Mouse (Mus musculus) liver, embryonic 12.5 days (tissue): ENCODE data around the gene Tenm3. TPM values are rescaled to one million over a fixed set of nuclear protein-coding genes. Genes with fewer than 3 reads are reported as not detected.

Experiments used
- ATAC-seq: fragments of 200-750 bp; cut with Nextera tagmentation; 2 replicates; pipeline ENCODE4 v1.8.0; 2017; ENCODE audit warnings: moderate number of reproducible peaks, mild to moderate bottlenecking, moderate library complexity
- H3K27ac ChIP-seq: fragments of 300-500 bp; sonication (generic); 2 replicates; pipeline ENCODE4 v1.5.1; 2016; ENCODE audit warnings: mild to moderate bottlenecking
- H3K27me3 ChIP-seq: fragments of 300-500 bp; sonication (generic); replicated peaks from 2 replicates; pipeline ENCODE4 v1.6.1; 2016; ENCODE audit warnings: mild to moderate bottlenecking, moderate library complexity
- H3K36me3 ChIP-seq: fragments of 300-500 bp; sonication (generic); 2 replicates; pipeline ENCODE4 v1.6.1; 2016; ENCODE audit warnings: mild to moderate bottlenecking, moderate library complexity
- H3K4me1 ChIP-seq: fragments of 300-500 bp; sonication (generic); 2 replicates; pipeline ENCODE4 v1.6.1; 2016
- H3K4me2 ChIP-seq: fragments of 300-500 bp; sonication (generic); 2 replicates; pipeline ENCODE4 v1.6.1; 2016; ENCODE audit warnings: mild to moderate bottlenecking, moderate library complexity
- H3K4me3 ChIP-seq: fragments of 300-500 bp; sonication (generic); 2 replicates; pipeline ENCODE4 v1.5.1; 2016; ENCODE audit warnings: mild to moderate bottlenecking, moderate library complexity
- H3K9ac ChIP-seq: fragments of 300-500 bp; sonication (generic); 2 replicates; pipeline ENCODE4 v1.6.1; 2016; ENCODE audit warnings: mild to moderate bottlenecking, moderate library complexity
- H3K9me3 ChIP-seq: fragments of 300-500 bp; sonication (generic); replicated peaks from 2 replicates; pipeline ENCODE4 v1.6.1; 2016; ENCODE audit warnings: mild to moderate bottlenecking, moderate library complexity
- WGBS: fragments of 180-500 bp; shearing (Covaris S2); methylation state at CpG from one replicate; pipeline ENCODE4 v1.1.7; 2016; ENCODE audit not compliant: insufficient replicate concordance; 5-methylcytosine and 5-hydroxymethylcytosine counted together
- polyA plus RNA-seq: library from polyadenylated mRNA; unstranded; fragments of >200 nt; fragmentation: Nextera tagmentation; extraction: Ambion mirVana; gene quantifications from 2 replicates; pipeline ENCODE4 v1.2.1, GENCODE M21; 2016

Tenm3 gene
- polyA plus RNA-seq, 1 experiment from 2014 or later, result 5.3 TPM

DNA sequence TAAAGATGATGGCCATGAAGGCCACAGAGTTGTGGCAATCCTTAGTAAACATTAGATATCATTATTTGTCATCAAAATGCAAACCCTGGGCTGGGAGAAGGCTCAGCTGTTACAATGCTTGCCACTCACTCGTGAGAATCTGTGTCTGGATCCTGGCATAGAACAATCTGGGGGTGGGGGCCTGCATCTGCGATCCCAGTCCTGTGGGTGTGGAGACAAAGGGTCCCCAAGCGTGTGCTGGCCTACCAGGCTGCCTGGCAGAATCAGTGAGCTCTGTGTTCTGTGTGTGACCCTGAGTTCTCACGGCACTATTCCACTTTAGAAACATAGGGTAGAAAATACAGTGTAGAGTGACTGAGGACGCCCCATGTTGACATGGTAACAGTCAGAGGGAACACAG is 468.6 kb downstream of the Tenm3 start:
- no peak for ATAC-seq
- H3K4me2 ChIP-seq, result no peak overlapping the region
- no peak overlapping the region for H3K9ac ChIP-seq
- WGBS, result 60% methylated on average over 5 of the region's 5 CpGs
- no peak overlapping the region for H3K27ac ChIP-seq
- no peaks in the 10 kb centered on the region for H3K36me3 ChIP-seq
- no peaks in the 10 kb centered on the region for H3K4me1 ChIP-seq
- H3K4me3 ChIP-seq, result no peak overlapping the region
- H3K27me3 ChIP-seq, result no peaks in the 10 kb centered on the region
- no peaks in the 10 kb centered on the region for H3K9me3 ChIP-seq

DNA sequence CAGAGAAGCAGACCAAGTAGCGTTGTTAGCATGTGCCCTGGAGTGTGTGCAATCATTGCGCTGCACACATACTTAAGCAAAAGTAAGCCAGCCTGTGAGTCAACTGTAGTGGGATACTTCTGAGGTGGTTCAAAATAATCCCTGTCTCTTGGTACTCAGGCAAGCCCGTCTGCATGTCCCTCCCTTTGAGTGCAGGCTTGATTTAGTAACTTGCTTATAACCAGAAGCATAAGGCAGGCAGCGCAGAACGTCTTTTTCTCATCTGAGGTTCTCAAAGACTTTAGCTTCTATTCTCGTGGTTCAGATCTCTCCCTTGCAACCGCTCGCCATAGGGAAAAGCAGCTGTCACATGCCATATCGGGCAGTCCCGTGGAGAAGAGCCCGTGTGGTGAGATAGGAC is 470.3 kb downstream of the Tenm3 start:
- no peak overlapping the region for H3K27ac ChIP-seq
- no peaks in the 10 kb centered on the region for H3K36me3 ChIP-seq
- no peaks in the 10 kb centered on the region for H3K9me3 ChIP-seq
- H3K27me3 ChIP-seq, result no peaks in the 10 kb centered on the region
- no peak overlapping the region for H3K4me3 ChIP-seq
- no peak overlapping the region for H3K4me2 ChIP-seq
- no peaks in the 10 kb centered on the region for H3K4me1 ChIP-seq
- no peak overlapping the region for H3K9ac ChIP-seq
- ATAC-seq, result no peak
- WGBS, result 77% methylated on average over 11 of the region's 11 CpGs

DNA sequence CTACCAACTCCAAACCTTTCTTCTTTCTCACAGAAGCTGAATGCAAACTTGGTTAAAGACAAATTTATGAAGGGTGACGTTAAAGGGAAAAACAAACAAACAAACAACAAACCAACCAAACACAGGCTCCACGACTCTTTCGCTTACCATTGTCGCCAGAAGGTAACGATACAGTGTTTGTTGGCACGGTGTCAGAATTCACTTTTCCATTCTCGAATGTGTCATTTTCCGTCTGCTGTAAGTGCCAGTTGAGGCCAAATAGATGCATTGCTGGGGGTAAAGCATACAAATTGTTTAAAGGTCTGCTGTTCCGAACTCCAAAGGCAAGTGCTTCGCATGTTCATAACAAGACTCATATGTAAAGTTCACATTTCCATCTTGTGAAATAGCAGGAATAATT is 476.6 kb downstream of the Tenm3 start:
- 86% methylated on average over 10 of the region's 10 CpGs for WGBS
- ATAC-seq, result no peak

DNA sequence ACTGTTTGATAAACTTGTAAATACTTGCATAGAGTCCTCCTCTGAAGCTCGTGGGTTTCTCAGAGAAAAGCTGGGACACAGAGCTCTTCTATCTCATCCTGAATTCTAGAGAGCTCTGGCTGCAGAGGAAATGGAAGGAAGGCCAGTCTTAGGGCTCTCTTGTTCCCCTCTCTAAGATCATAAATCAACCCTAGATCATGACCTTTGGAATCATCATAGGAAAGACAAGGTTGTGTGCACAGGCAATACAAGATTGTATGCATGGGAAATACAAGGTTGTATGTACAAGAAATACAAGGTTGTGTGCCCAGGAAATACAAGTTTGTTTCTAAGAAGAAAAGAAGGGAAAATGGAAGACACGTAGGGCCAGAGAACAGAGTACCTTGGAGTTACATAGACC is 486.9 kb downstream of the Tenm3 start:
- WGBS, result 47% methylated on average over 2 of the region's 2 CpGs
- ATAC-seq, result no peak
- Histone ChIP-seq H3K4me3 (no peak overlapping the region), H3K4me2 (no peak overlapping the region), H3K9me3 (peaks cover 7% of the 10 kb centered on the region; the same call in 1 of the 2 replicates), H3K36me3 (no peaks in the 10 kb centered on the region), H3K4me1 (no peaks in the 10 kb centered on the region), H3K27me3 (no peaks in the 10 kb centered on the region), H3K9ac (no peak overlapping the region), H3K27ac (no peak overlapping the region)

More for the DNA sequence above, 476.6 kb downstream of the Tenm3 start:
- Histone ChIP-seq H3K9me3 (0 out of 2 replicates have a peak, but pooled peaks cover 3% of the 10 kb centered on the region), H3K4me1 (no peaks in the 10 kb centered on the region), H3K4me3 (no peak overlapping the region), H3K27ac (no peak overlapping the region), H3K4me2 (no peak overlapping the region), H3K27me3 (no peaks in the 10 kb centered on the region), H3K9ac (no peak overlapping the region), H3K36me3 (no peaks in the 10 kb centered on the region)

DNA sequence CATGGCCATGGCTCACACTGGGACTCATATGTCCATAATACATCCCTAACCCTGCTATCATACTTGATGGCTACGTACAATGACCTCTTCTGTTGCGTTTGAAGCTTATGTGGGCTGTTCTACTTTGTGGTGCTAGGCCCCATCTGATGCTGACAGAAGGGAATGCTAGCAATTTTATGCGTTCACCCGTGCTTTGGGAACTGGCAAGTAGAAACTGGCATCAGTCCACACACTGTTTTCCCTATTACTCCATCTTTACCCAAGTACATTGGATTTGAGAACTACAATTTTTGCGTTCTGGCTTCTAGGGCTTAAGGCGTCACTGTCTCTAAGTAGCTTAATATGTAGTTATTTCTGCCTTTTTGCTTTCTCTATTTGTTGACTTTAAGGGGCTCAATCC is 490.3 kb downstream of the Tenm3 start:
- no peak overlapping the region for H3K4me2 ChIP-seq
- H3K9ac ChIP-seq, result no peak overlapping the region
- no peaks in the 10 kb centered on the region for H3K36me3 ChIP-seq
- H3K4me1 ChIP-seq, result no peaks in the 10 kb centered on the region
- no peak overlapping the region for H3K4me3 ChIP-seq
- no peak for ATAC-seq
- no peaks in the 10 kb centered on the region for H3K27me3 ChIP-seq
- WGBS, result 75% methylated on average over 6 of the region's 6 CpGs
- H3K27ac ChIP-seq, result no peak overlapping the region
- peaks cover 7% of the 10 kb centered on the region; the same call in 1 of the 2 replicates for H3K9me3 ChIP-seq

DNA sequence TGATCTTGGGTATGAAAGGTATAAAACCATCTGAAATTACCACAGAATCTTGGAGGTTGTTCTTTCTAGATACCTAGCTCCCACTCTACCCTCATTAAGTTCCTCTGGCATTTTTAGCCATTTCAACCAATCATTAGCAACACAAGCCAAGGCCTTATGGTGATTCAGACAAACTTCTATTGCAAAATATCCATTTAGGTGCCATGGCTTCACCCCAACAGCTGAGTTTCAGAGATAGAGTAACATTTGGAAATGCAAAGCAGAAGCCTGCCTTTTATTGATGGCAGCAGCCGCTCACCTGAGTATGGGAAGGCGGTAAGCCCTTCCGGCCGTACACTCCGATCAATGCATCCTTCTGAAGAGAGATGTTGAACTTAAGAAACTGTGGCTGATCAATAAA is 494.9 kb downstream of the Tenm3 start:
- H3K9me3 ChIP-seq, result peaks cover 7% of the 10 kb centered on the region; the same call in 1 of the 2 replicates
- H3K4me1 ChIP-seq, result no peaks in the 10 kb centered on the region
- H3K36me3 ChIP-seq, result no peaks in the 10 kb centered on the region
- H3K27me3 ChIP-seq, result no peaks in the 10 kb centered on the region
- H3K9ac ChIP-seq, result no peak overlapping the region
- WGBS, result 85% methylated on average over 5 of the region's 5 CpGs
- no peak overlapping the region for H3K4me3 ChIP-seq
- no peak overlapping the region for H3K27ac ChIP-seq
- no peak overlapping the region for H3K4me2 ChIP-seq
- ATAC-seq, result no peak

DNA sequence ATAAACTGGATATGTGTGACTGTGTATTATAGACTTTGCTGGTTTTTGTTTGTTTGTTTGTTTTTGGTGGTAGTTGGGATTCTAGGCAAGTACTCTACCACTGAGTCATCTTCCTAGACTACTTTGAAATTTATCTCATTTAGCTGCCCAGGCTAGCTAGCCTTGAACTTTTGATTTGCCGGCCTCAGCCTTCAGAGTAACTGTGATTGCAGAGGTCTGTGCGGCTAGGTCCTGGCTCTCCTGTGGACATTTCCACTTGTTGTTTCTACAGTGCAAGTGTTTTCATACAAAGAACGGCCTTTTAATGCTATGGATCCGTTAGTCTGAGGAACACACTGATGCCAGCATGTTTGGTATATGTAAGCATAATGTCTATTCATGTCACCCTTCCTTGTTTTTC is 495.4 kb downstream of the Tenm3 start:
- Histone ChIP-seq H3K4me2 (no peak overlapping the region), H3K36me3 (no peaks in the 10 kb centered on the region), H3K27me3 (no peaks in the 10 kb centered on the region), H3K9me3 (peaks cover 7% of the 10 kb centered on the region; the same call in 1 of the 2 replicates), H3K4me3 (no peak overlapping the region), H3K27ac (no peak overlapping the region), H3K9ac (no peak overlapping the region), H3K4me1 (no peaks in the 10 kb centered on the region)
- no peak for ATAC-seq
- WGBS, result 74% methylated on average over 4 of the region's 4 CpGs

DNA sequence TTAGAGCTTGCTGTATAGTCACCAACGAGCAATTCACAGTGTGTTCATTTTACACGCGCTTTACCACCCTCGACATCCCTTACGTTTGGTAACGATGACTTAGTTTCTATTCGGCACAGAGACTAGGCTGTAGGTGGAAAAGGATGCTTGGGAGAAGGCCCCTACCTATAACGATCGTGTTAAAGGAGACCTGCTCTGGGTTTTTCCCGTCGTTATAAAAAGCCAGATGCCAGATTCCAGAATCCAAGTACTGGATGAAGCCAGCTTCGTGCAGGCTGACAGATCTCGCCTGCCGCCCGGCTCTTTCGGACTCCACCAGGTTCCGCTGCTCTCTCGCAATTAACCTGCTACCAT is 500.7 kb downstream of the Tenm3 start:
- Histone ChIP-seq H3K4me1 (no peaks in the 10 kb centered on the region), H3K4me2 (no peak overlapping the region), H3K36me3 (peaks cover 3% of the 10 kb centered on the region; the same call in 1 of the 2 replicates), H3K27me3 (no peaks in the 10 kb centered on the region), H3K4me3 (no peak overlapping the region), H3K27ac (no peak overlapping the region), H3K9me3 (no peaks in the 10 kb centered on the region), H3K9ac (no peak overlapping the region)
- no peak for ATAC-seq
- 81% methylated on average over 18 of the region's 18 CpGs for WGBS

DNA sequence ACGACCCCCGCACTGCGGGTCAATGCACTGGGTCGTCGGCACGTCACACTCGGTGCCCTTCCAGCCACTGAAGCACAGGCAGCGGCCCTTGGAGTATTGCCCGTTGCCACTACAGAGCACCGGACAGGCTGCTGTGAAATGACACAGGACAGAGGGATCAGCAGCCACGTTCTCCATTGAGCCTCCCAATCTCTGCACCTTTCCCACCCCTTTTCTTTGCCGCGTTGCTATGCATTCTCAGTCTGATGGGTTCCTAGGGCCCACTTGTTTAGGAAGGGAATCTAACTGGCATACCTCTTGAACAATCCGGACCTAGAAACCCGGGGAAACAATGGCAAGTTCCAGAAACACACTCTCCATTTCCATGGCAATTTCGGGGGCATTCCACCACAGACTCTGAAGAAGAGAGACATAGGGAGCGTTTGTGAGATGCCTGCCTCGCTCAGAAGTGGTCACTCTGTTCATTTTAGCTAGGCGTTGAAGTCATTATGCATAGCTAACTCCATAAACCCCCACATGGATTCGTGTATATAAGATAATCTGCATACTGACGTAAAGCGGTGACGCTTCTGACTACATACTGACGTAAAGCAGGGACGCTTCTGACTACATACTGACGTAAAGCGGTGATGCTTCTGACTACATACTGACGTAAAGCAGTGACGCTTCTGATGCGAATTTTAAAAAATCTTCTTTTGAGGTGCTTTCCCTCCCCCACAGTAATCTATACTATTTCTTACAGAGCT is 501.3 kb downstream of the Tenm3 start:
- H3K4me3 ChIP-seq, result no peak overlapping the region
- no peak overlapping the region for H3K9ac ChIP-seq
- H3K9me3 ChIP-seq, result no peaks in the 10 kb centered on the region
- peaks cover 3% of the 10 kb centered on the region; the same call in 1 of the 2 replicates for H3K36me3 ChIP-seq
- H3K27ac ChIP-seq, result no peak overlapping the region
- H3K27me3 ChIP-seq, result no peaks in the 10 kb centered on the region
- 81% methylated on average over 30 of the region's 30 CpGs for WGBS
- ATAC-seq, result no peak
- H3K4me1 ChIP-seq, result no peaks in the 10 kb centered on the region
- H3K4me2 ChIP-seq, result no peak overlapping the region

DNA sequence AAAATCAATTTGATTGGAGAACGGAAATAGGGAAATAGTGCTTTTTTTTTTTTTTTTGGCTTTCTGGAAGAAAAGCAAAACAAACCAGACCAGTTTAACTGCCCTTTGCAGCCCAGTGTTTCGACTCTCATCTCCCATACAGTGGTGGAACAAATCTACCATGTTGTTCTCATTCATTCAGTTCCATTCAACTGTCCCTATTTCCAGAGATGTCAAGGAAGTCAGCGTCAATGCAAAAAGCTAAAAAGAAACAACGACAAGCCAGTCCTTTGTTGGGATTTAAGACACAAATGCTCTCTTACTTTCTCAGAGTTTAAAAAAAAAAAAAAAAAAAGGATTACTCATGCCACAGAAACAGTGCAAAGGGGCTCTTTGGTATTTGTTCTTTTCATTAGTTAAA is 502.1 kb downstream of the Tenm3 start:
- Histone ChIP-seq H3K27ac (no peak overlapping the region), H3K9me3 (no peaks in the 10 kb centered on the region), H3K4me2 (no peak overlapping the region), H3K4me3 (no peak overlapping the region), H3K9ac (no peak overlapping the region), H3K4me1 (no peaks in the 10 kb centered on the region), H3K27me3 (no peaks in the 10 kb centered on the region), H3K36me3 (peaks cover 3% of the 10 kb centered on the region; the same call in 1 of the 2 replicates)
- no peak for ATAC-seq
- WGBS, result 61% methylated on average over 4 of the region's 4 CpGs

DNA sequence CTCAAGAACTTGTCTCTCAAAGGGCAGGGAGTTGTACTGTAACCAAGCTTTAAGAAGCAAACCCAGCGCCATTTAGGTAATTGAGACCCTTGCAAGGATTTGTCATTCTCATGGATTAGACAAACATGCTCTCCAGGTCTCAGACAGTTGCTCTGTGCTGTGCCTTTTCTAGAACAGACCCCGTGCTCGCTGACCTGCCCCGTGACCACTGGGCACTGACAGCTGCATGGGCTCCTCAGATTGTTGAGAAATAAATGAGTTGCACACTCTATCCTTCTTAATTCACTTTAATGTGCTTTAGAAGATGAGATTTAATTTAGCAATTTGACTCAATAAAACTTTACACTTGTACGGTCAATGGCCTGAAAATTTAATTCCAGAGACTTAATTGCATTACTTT is 502.5 kb downstream of the Tenm3 start:
- Histone ChIP-seq H3K9me3 (no peaks in the 10 kb centered on the region), H3K4me2 (no peak overlapping the region), H3K36me3 (peaks cover 3% of the 10 kb centered on the region; the same call in 1 of the 2 replicates), H3K27me3 (no peaks in the 10 kb centered on the region), H3K9ac (no peak overlapping the region), H3K4me1 (no peaks in the 10 kb centered on the region), H3K27ac (no peak overlapping the region), H3K4me3 (no peak overlapping the region)
- no peak for ATAC-seq
- WGBS, result 68% methylated on average over 5 of the region's 5 CpGs

DNA sequence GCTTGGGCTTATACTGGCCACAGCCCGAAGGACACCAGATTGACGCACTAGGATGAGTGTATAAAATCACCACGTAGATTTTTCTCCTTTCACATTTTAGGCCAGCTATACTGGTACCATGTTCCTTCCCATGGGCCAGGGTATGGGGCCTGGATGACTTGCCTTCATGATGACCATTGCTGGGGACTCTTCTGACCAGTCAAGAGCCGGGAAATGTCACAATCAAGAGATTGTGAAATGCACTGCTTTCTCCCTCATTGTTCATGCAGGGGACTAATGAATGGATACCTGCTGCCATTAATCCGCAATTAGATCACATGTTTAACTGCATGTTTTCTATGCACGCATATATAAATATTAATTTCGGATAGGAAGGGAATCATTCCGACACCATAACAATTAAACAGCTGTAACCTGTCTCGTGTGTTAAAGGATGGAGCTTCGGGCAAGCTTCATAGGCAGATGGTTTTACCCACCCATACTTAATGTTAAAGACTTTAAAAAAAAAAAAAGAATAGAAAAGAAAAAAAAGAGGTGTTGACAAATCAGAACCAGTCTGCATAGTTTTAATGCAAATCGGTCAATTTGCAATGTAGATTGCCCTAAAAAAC is 521.0 kb downstream of the Tenm3 start:
- Histone ChIP-seq H3K36me3 (no peaks in the 10 kb centered on the region), H3K9me3 (no peaks in the 10 kb centered on the region), H3K4me3 (no peak overlapping the region), H3K4me1 (no peaks in the 10 kb centered on the region), H3K9ac (no peak overlapping the region), H3K27ac (no peak overlapping the region), H3K27me3 (no peaks in the 10 kb centered on the region), H3K4me2 (no peak overlapping the region)
- 80% methylated on average over 11 of the region's 11 CpGs for WGBS
- ATAC-seq, result no peak
